Mouse (Mus musculus) brain, embryonic 14.5 days (tissue): ENCODE data around the gene Zfp459. TPM values are rescaled to one million over a fixed set of nuclear protein-coding genes. Genes with fewer than 3 reads are reported as not detected.

Source experiments
- DNase-seq: peaks from one replicate; pipeline ENCODE4 v3.0.0-alpha.2; 2011; ENCODE audit warnings: low read depth
- CTCF ChIP-seq: fragments of 200-500 bp; IDR thresholded peaks from 2 replicates; pipeline ENCODE4 v1.5.1; 2012; ENCODE audit warnings: inconsistent platforms, mild to moderate bottlenecking, moderate library complexity, borderline replicate concordance; ENCODE audit not compliant: insufficient read depth, insufficient read length; ENCODE audit errors: extremely low read depth
- POLR2A ChIP-seq: fragments of 200-500 bp; IDR thresholded peaks from 2 replicates; pipeline ENCODE4 v1.6.1; 2012; ENCODE audit warnings: mild to moderate bottlenecking, inconsistent platforms, borderline replicate concordance; ENCODE audit not compliant: poor library complexity, insufficient read depth, insufficient read length, severe bottlenecking; ENCODE audit errors: extremely low read depth
- polyA plus RNA-seq: library from polyadenylated mRNA; depleted of rRNA; stranded (reverse); fragments of >200 nt; gene quantifications from 2 replicates; pipeline ENCODE4 v1.2.3, GENCODE M21; 2012; rRNA removed

Zfp459 gene
- polyA plus RNA-seq, 1 experiment = 0.59 TPM

- DNase-seq = peak; percentile 68
These were observed 45.9 kb downstream of the Zfp459 start, which contains the start of the genes Gm28041 and Zfp456 for GRCm38 (mm10) chr13:67375050-67375911. Gene Gm28041, minus strand, starts transcription at chr13:67375733. Gene Zfp456, minus strand, starts transcription at chr13:67375810.

- TF ChIP-seq POLR2A (no peak), CTCF (no peak)
- peak; percentile 95 for DNase-seq
These were observed 61.0 kb downstream of the Zfp459 start, which contains the start of the genes Gm28044 and Zfp953 for GRCm38 (mm10) chr13:67360131-67360744. Gene Gm28044, minus strand, starts transcription at chr13:67360536. Gene Zfp953, minus strand, starts transcription at chr13:67360605.

Other genes starting within 250 kb of the Zfp459 start
- 3.8 and 4.2 TPM in 2 replicates for gene Rsl1, start 248.2 kb downstream of the Zfp459 start, polyA plus RNA-seq
- 1.4 and 1.6 TPM in 2 replicates for gene Zfp455, start 226.9 kb downstream of the Zfp459 start, polyA plus RNA-seq
- 3.6 and 5.3 TPM in 2 replicates for gene Zfp458, start 143.0 kb downstream of the Zfp459 start, polyA plus RNA-seq
- 1.8 and 2.6 TPM in 2 replicates for gene Zfp457, start 114.9 kb downstream of the Zfp459 start, polyA plus RNA-seq
- 2.2 and 2.3 TPM in 2 replicates for gene Zfp595, start 88.8 kb downstream of the Zfp459 start, polyA plus RNA-seq
- gene Gm28044, start 60.9 kb downstream of the Zfp459 start, polyA plus RNA-seq = 0.30 TPM in 1 of 2 replicates, not detected in the other
- 0.66 and 0.70 TPM in 2 replicates for gene Zfp953, start 60.8 kb downstream of the Zfp459 start, polyA plus RNA-seq
- gene Gm28041, start 45.7 kb downstream of the Zfp459 start, polyA plus RNA-seq = not detected in 2 replicates
- gene Zfp456, start 45.6 kb downstream of the Zfp459 start, polyA plus RNA-seq = 0.32 and 0.42 TPM in 2 replicates
- 3.4 and 4.0 TPM in 2 replicates for gene Zfp429, start 21.6 kb downstream of the Zfp459 start, polyA plus RNA-seq
- gene Zfp874a, start 30.2 kb upstream of the Zfp459 start, polyA plus RNA-seq = 3.1 and 3.3 TPM in 2 replicates
- gene Zfp874b, start 62.8 kb upstream of the Zfp459 start, polyA plus RNA-seq = 2.9 and 3.3 TPM in 2 replicates
- gene Zfp58, start 79.1 kb upstream of the Zfp459 start, polyA plus RNA-seq = 5.4 and 5.6 TPM in 2 replicates
- not detected in 2 replicates for gene Gm26965, start 104.7 kb upstream of the Zfp459 start, polyA plus RNA-seq
- 23.7 and 25.7 TPM in 2 replicates for gene Zfp87, start 104.8 kb upstream of the Zfp459 start, polyA plus RNA-seq
- gene Zfp748, start 132.4 kb upstream of the Zfp459 start, polyA plus RNA-seq = 8.5 and 9.0 TPM in 2 replicates
- 2.7 and 3.3 TPM in 2 replicates for gene Zfp729b, start 188.3 kb upstream of the Zfp459 start, polyA plus RNA-seq
- not detected in 2 replicates for gene Gm49345, start 216.4 kb upstream of the Zfp459 start, polyA plus RNA-seq
- gene Zfp729a, start 216.4 kb upstream of the Zfp459 start, polyA plus RNA-seq = 3.6 and 4.3 TPM in 2 replicates